Mouse (Mus musculus) midbrain, embryonic 14.5 days (tissue): Measurements from ENCODE around the gene Srarp. TPM values are rescaled to one million over a fixed set of nuclear protein-coding genes. Genes with fewer than 3 reads are reported as not detected.

Experiments
- ATAC-seq: fragments of 200-750 bp; cut with Nextera tagmentation; 2 replicates; pipeline ENCODE4 v1.8.0; 2017; ENCODE audit warnings: moderate number of reproducible peaks, moderate library complexity; ENCODE audit not compliant: low FRiP score, low TSS enrichment
- DNase-seq: peaks from one replicate; pipeline ENCODE4 v3.0.0-alpha.2; 2015
- H3K27ac ChIP-seq: fragments of 300-500 bp; sonication (generic); replicated peaks from 2 replicates; pipeline ENCODE4 v1.5.1; 2014; ENCODE audit warnings: mild to moderate bottlenecking, low read depth, low read length, moderate library complexity
- H3K27me3 ChIP-seq: fragments of 300-500 bp; sonication (generic); 2 replicates; pipeline ENCODE4 v1.6.1; 2014; ENCODE audit warnings: low read length, control low read depth, mixed read lengths; ENCODE audit not compliant: control insufficient read depth, insufficient read depth
- H3K36me3 ChIP-seq: fragments of 300-500 bp; sonication (generic); 2 replicates; pipeline ENCODE4 v1.6.1; 2014; ENCODE audit warnings: low read length, control low read depth; ENCODE audit not compliant: control insufficient read depth, insufficient read depth
- H3K4me1 ChIP-seq: fragments of 300-500 bp; sonication (generic); 2 replicates; pipeline ENCODE4 v1.6.1; 2014; ENCODE audit warnings: mild to moderate bottlenecking, antibody characterized with exemption, low read length, control low read depth; ENCODE audit not compliant: control insufficient read depth, insufficient read depth
- H3K4me2 ChIP-seq: fragments of 300-500 bp; sonication (generic); 2 replicates; pipeline ENCODE4 v1.6.1; 2014; ENCODE audit warnings: mild to moderate bottlenecking, low read length, moderate library complexity
- H3K4me3 ChIP-seq: fragments of 300-500 bp; sonication (generic); replicated peaks from 2 replicates; pipeline ENCODE4 v1.5.1; 2014; ENCODE audit warnings: low read depth, low read length
- H3K9ac ChIP-seq: fragments of 300-500 bp; sonication (generic); replicated peaks from 2 replicates; pipeline ENCODE4 v1.6.1; 2014; ENCODE audit warnings: mild to moderate bottlenecking, low read length, moderate library complexity
- H3K9me3 ChIP-seq: fragments of 300-500 bp; sonication (generic); 2 replicates; pipeline ENCODE4 v1.6.1; 2016; ENCODE audit warnings: low read length, control low read depth, mixed read lengths; ENCODE audit not compliant: control insufficient read depth
- WGBS: fragments of 180-500 bp; shearing (Covaris S2); extraction: QIAGEN DNeasy Blood & Tissue Kit; methylation state at CpG from one replicate; pipeline ENCODE4 v1.1.7; 2014; 5-methylcytosine and 5-hydroxymethylcytosine counted together
- polyA plus RNA-seq: library from polyadenylated mRNA; unstranded; fragments of >200 nt; fragmentation: Nextera tagmentation; extraction: Ambion mirVana; gene quantifications from 2 replicates; pipeline ENCODE4 v1.2.1, GENCODE M21; 2014

The Srarp gene
- polyA plus RNA-seq, 1 experiment from 2014 or later = 0.24 TPM

- H3K27ac ChIP-seq = no peak within 1 kb of the TSS
- no peaks in the 10 kb centered on the region for H3K4me1 ChIP-seq
- H3K4me3 ChIP-seq = no peak within 1 kb of the TSS
- 65% methylated on average over 12 of the region's 12 CpGs for WGBS
- no peak within 1 kb of the TSS for H3K4me2 ChIP-seq
- H3K36me3 ChIP-seq = no peaks in the 10 kb centered on the region
- no peaks in the 10 kb centered on the region for H3K9me3 ChIP-seq
- DNase-seq (no peak), ATAC-seq (no peak)
- H3K9ac ChIP-seq = no peak within 1 kb of the TSS
- H3K27me3 ChIP-seq = no peaks in the 10 kb centered on the region
These were observed 37.4 kb downstream of the Srarp start, which contains the start of gene Clcnka for GRCm38 (mm10) chr4:141398545-141398944. Clcnka (minus strand) TSS chr4:141398724.

GRCm38 (mm10) chr4:141397861-141398260 lies 38.0 kb downstream of the Srarp start:
- DNase-seq = no peak
- 73% methylated on average over 12 of the region's 12 CpGs for whole genome bisulfite sequencing
- no peak for ATAC-seq
- no peak overlapping the region for H3K27ac ChIP-seq
- no peaks in the 10 kb centered on the region for H3K4me1 ChIP-seq
- H3K4me2 ChIP-seq = no peak overlapping the region
- no peak overlapping the region for H3K9ac ChIP-seq
- H3K9me3 ChIP-seq = no peaks in the 10 kb centered on the region
- H3K27me3 ChIP-seq = no peaks in the 10 kb centered on the region
- no peak overlapping the region for H3K4me3 ChIP-seq
- no peaks in the 10 kb centered on the region for H3K36me3 ChIP-seq

- ATAC-seq (no peak), DNase-seq (no peak)
- 17% methylated on average over 16 of the region's 16 CpGs for WGBS
- no peaks in the 10 kb centered on the region for H3K36me3 ChIP-seq
- H3K27ac ChIP-seq = no peak overlapping the region
- no peaks in the 10 kb centered on the region for H3K9me3 ChIP-seq
- no peak overlapping the region for H3K9ac ChIP-seq
- H3K4me3 ChIP-seq = no peak overlapping the region
- no peak overlapping the region for H3K4me2 ChIP-seq
- no peaks in the 10 kb centered on the region for H3K27me3 ChIP-seq
- no peaks in the 10 kb centered on the region for H3K4me1 ChIP-seq
These were observed 41.2 kb downstream of the Srarp start for GRCm38 (mm10) chr4:141394751-141395150.

GRCm38 (mm10) chr4:141391293-141391692 lies 44.6 kb downstream of the Srarp start:
- no peak overlapping the region for H3K9ac ChIP-seq
- WGBS = 85% methylated on average over 12 of the region's 12 CpGs
- ATAC-seq = no peak
- DNase-seq = no peak
- H3K27ac ChIP-seq = no peak overlapping the region
- no peaks in the 10 kb centered on the region for H3K9me3 ChIP-seq
- no peak overlapping the region for H3K4me3 ChIP-seq
- no peaks in the 10 kb centered on the region for H3K4me1 ChIP-seq
- H3K4me2 ChIP-seq = no peak overlapping the region
- H3K36me3 ChIP-seq = no peaks in the 10 kb centered on the region
- no peaks in the 10 kb centered on the region for H3K27me3 ChIP-seq

GRCm38 (mm10) chr4:141389366-141390150 lies 46.3 kb downstream of the Srarp start:
- H3K36me3 ChIP-seq = no peaks in the 10 kb centered on the region
- H3K4me2 ChIP-seq = no peak overlapping the region
- DNase-seq = no peak
- no peak overlapping the region for H3K4me3 ChIP-seq
- ATAC-seq = no peak
- H3K9me3 ChIP-seq = no peaks in the 10 kb centered on the region
- 74% methylated on average over 18 of the region's 18 CpGs for WGBS
- no peaks in the 10 kb centered on the region for H3K4me1 ChIP-seq
- H3K9ac ChIP-seq = no peak overlapping the region
- 0 out of 2 replicates have a peak, but pooled peaks cover under 1% of the 10 kb centered on the region for H3K27me3 ChIP-seq
- H3K27ac ChIP-seq = no peak overlapping the region

GRCm38 (mm10) chr4:141387933-141388332 lies 48.0 kb downstream of the Srarp start:
- Histone ChIP-seq H3K27ac (no peak overlapping the region), H3K4me1 (no peaks in the 10 kb centered on the region), H3K4me2 (no peak overlapping the region), H3K9ac (no peak overlapping the region), H3K36me3 (no peaks in the 10 kb centered on the region), H3K27me3 (peaks cover 17% of the 10 kb centered on the region), H3K9me3 (no peaks in the 10 kb centered on the region), H3K4me3 (no peak overlapping the region)
- 67% methylated on average over 5 of the region's 5 CpGs for WGBS
- DNase-seq (no peak), ATAC-seq (no peak)

GRCm38 (mm10) chr4:141387093-141387784 lies 48.7 kb downstream of the Srarp start:
- no peaks in the 10 kb centered on the region for H3K9me3 ChIP-seq
- ATAC-seq = no peak
- no peak overlapping the region for H3K4me2 ChIP-seq
- H3K4me1 ChIP-seq = no peaks in the 10 kb centered on the region
- no peak overlapping the region for H3K9ac ChIP-seq
- no peak overlapping the region for H3K4me3 ChIP-seq
- H3K36me3 ChIP-seq = no peaks in the 10 kb centered on the region
- DNase-seq = peak; percentile 89
- peaks cover 22% of the 10 kb centered on the region for H3K27me3 ChIP-seq
- WGBS = 20% methylated on average over 5 of the region's 5 CpGs
- no peak overlapping the region for H3K27ac ChIP-seq

- no peak for DNase-seq
These were observed 49.8 kb downstream of the Srarp start for GRCm38 (mm10) chr4:141386150-141386549.

GRCm38 (mm10) chr4:141385275-141385674 lies 50.6 kb downstream of the Srarp start:
- ATAC-seq (no peak), DNase-seq (peak; percentile 85)
- H3K4me3 ChIP-seq = no peak overlapping the region
- H3K27ac ChIP-seq = no peak overlapping the region
- no peaks in the 10 kb centered on the region for H3K9me3 ChIP-seq
- no peak overlapping the region for H3K9ac ChIP-seq
- WGBS = under 1% methylated on average over 7 of the region's 7 CpGs
- no peak overlapping the region for H3K4me2 ChIP-seq
- no peaks in the 10 kb centered on the region for H3K4me1 ChIP-seq
- H3K27me3 ChIP-seq = peaks cover 40% of the 10 kb centered on the region
- no peaks in the 10 kb centered on the region for H3K36me3 ChIP-seq

More at GRCm38 (mm10) chr4:141386150-141386549, 49.8 kb downstream of the Srarp start:
- Histone ChIP-seq H3K27me3 (peaks cover 32% of the 10 kb centered on the region), H3K36me3 (no peaks in the 10 kb centered on the region), H3K27ac (no peak overlapping the region), H3K4me3 (no peak overlapping the region), H3K4me2 (no peak overlapping the region), H3K9me3 (no peaks in the 10 kb centered on the region), H3K9ac (no peak overlapping the region), H3K4me1 (no peaks in the 10 kb centered on the region)
- no peak for ATAC-seq
- WGBS = 70% methylated on average over 7 of the region's 7 CpGs
